Mouse (Mus musculus) heart, postnatal 36 days (tissue): ENCODE measurements around the gene Tifa. TPM values are rescaled to one million over a fixed set of nuclear protein-coding genes. Genes with fewer than 3 reads are reported as not detected.

Source experiments
- DNase-seq, 2 experiments: peaks; one replicate each; pipeline ENCODE4 v3.0.0; 2021 to 2022
- intact Hi-C: fragments of 180-260 bp; cut with DNase I; formaldehyde crosslinking; loops from one replicate; pipeline ENCODE4 v1.15.1; 2025
- total RNA-seq, 2 experiments: library from RNA; stranded (reverse); gene quantifications; 2 replicates each; pipeline ENCODE4 v1.2.3; 2021

The Tifa gene
- total RNA-seq, 2 experiments from 2014 or later = 2.9 to 3.1 TPM

DNA sequence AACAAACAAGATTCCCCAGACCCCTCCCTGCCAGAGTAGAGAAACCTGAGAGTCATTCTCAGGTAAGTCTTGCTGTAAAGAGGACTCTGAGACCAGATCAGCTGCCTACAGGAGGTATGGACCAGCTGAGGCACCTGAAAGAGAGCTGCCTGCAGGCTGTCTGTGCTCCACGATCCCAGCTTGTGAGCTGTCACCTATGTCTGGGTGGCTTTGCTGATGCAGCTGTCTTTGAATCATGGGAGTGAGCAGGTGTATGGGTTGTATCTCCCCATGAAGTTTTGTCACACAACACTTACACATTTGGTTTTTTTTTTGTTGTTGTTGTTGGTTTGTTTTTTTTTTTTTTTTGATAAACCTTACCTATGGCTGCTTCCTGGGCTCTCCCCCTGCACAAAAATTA, 30.8 kb downstream of the Tifa start:
- intact Hi-C loops = no loop called here
- no peak for DNase-seq

DNA sequence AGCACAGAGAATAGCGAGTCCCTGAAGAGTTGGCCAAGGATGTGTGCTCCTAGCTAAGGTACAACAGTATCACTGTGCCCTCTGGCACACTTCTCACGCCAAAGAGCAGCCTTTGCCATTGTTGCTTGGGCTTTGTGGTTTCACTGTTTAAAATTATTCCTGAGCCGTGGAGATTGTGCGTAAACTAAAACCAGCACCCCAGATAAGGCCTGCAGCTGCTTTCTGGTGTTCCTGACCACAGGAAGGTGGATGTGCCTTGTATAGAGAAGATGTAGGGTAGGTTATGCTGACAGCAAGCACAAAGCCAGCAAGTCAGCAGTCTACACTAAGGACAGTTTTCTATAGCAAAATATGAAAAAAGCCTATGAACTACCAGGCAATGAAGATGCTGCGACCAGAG, 31.6 kb downstream of the Tifa start:
- intact Hi-C loops = no loop called here
- DNase-seq = no peak

GRCm38 (mm10) chr3:127823886-127824863, 34.6 kb downstream of the Tifa start:
- intact Hi-C loops = no loop called here
- DNase-seq = no peak

- intact Hi-C loops = no loop called here
Measured at GRCm38 (mm10) chr3:127826503-127826902, 36.9 kb downstream of the Tifa start.

DNA sequence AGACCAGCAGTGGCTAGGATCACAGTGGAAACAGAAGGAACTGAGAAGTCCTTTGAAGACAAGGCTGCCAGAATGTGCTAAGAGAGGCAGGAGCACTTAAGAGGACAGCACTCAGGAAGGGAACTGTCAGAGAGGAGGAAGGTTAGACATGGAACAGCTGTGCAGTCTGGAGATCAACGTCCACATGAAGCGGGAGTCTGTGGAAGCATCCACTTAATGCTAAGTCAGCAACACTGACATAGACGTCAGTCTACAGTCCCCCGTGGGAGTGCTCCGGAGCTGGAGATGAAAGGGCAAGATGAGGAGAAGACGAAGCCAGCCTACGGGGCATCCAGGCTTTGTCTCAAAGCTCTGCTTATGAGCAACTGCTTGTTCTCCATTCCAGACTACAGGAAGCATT, 37.5 kb downstream of the Tifa start:
- DNase-seq = peak in 1 of 2 experiments; percentile 14
- intact Hi-C loops = no loop called here

More at GRCm38 (mm10) chr3:127826503-127826902, 36.9 kb downstream of the Tifa start:
- DNase-seq = no peak

GRCm38 (mm10) chr3:127830183-127830582, 40.6 kb downstream of the Tifa start:
- DNase-seq = no peak
- intact Hi-C loops = loop anchor here (5.0 kb wide), 1 partner anchor 48 kb away; the partner anchor contains the start of gene Alpk1

DNA sequence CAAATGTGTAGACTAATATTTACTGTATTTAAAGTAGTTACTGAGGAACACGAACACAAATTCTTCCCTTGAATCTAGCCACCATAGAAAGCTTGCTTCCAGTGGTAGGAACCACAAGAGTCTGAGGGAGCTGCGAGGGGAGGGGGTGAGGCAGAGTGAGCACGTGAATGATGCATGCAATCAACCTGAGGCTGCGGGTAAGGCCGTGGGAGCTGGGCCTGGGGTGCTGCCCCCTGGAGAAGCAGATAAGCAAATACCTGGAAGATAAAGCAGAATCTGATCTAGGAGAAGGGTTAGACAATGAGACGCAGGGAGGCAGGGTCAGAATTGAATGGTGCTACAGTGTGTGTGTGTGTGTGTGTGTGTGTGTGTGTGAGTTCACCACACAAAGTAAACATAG, 41.5 kb downstream of the Tifa start:
- intact Hi-C loops = loop anchor here (5.0 kb wide), 1 partner anchor 49 kb away; the partner anchor contains the start of gene Alpk1
- DNase-seq = no peak

- intact Hi-C loops = loop anchor here (5.0 kb wide), 1 partner anchor 52 kb away; the partner anchor contains the start of gene Alpk1
Measured at GRCm38 (mm10) chr3:127834040-127834439, 44.4 kb downstream of the Tifa start.

GRCm38 (mm10) chr3:127835594-127835993, 46.0 kb downstream of the Tifa start:
- no peak for DNase-seq
- intact Hi-C loops = loop anchor here (5.0 kb wide), 5 partner anchors 43 to 1997 kb away; partner anchors contain the start of gene Gar1

More at GRCm38 (mm10) chr3:127834040-127834439, 44.4 kb downstream of the Tifa start:
- DNase-seq = no peak

DNA sequence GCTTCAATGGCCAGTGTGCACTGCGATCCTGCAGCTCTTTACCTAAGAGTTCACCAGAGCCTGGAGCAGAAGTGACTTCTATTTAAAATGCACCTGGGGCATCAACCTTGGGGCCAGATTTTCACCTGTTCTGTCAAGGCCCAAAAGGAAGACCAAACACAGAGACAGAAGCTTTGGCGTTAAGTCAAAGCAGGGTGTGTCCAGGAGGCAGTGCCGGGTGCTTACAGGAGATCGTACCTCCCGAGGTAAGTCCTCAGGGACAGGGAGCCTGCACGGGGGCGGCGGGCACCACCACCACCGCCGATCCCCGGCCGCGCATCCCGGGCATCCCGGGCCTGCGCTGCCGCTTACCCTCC, 47.2 kb downstream of the Tifa start:
- intact Hi-C loops = loop anchor here (2.0 to 5.0 kb wide), 7 partner anchors 44 to 1996 kb away; partner anchors contain the start of genes Fam241a, Gar1, Larp7 and Zgrf1
- no peak for DNase-seq

DNA sequence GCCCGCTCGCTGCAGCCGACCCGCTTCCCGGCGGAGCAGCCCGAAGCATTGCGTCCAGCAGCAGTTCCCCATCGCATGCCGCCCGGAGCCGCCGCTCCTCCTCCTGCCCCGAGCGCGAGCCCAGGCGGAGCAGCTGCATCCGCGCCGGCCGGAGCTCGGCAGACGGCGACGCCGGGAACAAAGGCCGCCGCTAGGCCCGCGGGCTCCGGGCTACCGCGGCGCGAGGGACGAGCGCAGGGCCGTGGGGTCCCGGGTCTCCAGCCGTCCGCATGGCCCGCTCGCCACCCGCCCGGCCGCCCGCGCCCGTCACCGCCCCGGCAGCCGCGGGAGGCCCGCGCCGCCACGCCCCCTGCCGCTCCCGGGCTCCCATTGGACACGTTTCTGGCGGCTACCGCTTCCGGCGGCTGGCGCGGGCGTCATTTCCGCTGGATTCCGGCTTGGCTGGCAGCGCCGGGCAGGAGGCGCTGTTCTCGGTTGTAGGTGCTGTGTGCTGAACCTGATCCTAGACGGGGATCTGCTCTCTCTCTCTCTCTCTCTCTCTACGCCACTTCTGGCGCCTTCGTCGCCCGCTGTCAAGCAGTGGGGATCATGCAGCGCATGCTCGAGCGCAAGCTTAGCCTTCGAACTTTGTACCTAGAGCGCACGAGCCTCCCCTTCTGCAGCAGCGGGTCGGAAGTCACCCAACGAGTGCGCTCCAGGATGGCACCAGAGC, 47.7 kb downstream of the Tifa start, which contains the start of gene Ap1ar:
TSS of gene Ap1ar (minus strand) at position 370 of the 712 bp plus-strand sequence.
- intact Hi-C loops = loop anchor here (2.0 to 5.0 kb wide), 7 partner anchors 45 to 1995 kb away; partner anchors contain the start of genes Fam241a, Gar1, Larp7 and Zgrf1
- peak; percentile 97 to 98 for DNase-seq

DNA sequence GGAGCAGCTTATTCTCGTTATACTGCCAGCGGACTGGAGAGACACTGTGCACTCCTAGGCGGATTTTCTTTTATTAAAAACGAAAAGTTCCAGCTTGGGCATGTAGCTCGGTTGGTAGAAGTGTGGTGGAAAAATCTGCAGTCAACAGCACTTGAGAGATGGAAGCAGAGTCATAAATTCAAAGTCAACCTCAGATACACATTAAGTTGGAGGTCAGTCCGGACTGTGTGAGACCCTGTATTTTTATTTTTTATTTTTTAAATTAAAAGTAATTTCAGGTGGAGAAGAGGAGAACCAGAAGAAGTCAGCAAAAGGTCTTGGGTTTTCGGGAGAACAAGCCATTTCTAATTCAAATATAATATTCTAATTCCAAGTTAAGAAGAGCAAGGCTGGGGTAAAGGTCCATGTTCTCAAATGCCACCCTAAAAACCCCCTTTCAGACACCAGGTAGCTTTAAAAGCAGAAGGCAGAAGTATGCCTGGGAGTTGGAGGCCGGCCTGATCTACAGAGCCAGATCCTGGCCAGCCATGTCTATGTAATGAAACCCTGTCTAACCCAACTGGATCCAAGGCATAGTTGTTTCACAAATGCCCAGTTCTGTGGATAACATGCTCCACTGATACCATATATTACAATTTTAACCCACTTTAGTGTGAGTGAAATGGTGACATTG, 48.5 kb downstream of the Tifa start:
- intact Hi-C loops = loop anchor here (2.0 to 5.0 kb wide), 7 partner anchors 46 to 1994 kb away; partner anchors contain the start of genes Fam241a, Gar1, Larp7 and Zgrf1
- no peak for DNase-seq

- intact Hi-C loops = no loop called here
- no peak for DNase-seq
Measured at GRCm38 (mm10) chr3:127841926-127842325, 52.3 kb downstream of the Tifa start.

GRCm38 (mm10) chr3:127843324-127843940, 53.8 kb downstream of the Tifa start:
- DNase-seq = no peak
- intact Hi-C loops = no loop called here

DNA sequence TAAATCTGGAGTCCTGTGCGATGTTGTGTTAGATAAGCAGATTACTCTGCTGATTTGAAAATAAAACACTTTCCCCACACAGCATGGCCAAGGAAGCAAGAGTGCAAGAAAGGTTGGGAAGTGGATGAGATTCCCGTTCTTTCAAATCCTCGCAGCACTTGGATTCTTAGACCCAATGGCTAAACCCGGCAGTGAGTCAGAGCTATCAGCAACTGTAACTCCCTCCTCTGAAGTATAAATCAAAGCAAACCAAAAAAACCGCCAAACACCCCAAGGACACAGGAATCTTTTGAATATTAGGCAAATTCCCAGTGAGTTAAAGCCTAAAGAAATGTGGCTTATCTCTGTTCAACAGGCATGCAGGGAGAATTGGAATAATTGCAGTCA, 54.3 kb downstream of the Tifa start:
- intact Hi-C loops = no loop called here

DNA sequence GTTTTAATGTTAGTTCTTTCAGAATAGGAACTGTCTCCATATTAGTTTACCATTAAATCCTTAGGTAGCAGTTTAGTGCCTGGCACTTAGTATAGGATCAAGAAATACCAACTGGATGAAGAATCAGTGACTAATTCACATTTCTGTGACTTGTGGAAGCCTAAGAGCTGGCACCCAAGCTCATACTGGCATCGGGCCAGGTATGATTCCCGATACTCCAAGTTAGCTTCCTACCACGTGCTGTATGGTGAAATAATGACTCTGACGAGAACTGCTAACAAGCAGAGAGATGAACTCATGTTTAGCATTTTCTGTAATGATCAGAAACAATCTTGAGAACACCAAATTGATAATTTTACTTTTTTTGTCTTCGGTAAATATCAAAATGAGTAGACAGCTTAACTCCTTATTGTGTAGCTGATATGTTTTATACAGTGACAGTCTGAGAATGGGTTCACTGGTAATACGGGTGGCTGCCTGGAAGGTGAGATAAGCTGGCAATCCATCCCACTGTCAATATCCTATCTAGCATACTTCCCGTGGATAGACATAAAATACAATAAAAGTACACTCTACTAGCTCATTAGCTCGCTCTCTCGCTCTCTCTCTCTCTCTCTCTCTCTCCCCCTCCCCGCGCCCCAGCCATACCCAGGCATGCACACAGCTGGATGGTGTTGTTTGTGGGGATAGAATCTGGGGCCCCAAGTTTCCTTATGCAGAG, 58.6 kb downstream of the Tifa start:
- DNase-seq = no peak
- intact Hi-C loops = no loop called here

More for the DNA sequence above, 54.3 kb downstream of the Tifa start:
- DNase-seq = no peak

DNA sequence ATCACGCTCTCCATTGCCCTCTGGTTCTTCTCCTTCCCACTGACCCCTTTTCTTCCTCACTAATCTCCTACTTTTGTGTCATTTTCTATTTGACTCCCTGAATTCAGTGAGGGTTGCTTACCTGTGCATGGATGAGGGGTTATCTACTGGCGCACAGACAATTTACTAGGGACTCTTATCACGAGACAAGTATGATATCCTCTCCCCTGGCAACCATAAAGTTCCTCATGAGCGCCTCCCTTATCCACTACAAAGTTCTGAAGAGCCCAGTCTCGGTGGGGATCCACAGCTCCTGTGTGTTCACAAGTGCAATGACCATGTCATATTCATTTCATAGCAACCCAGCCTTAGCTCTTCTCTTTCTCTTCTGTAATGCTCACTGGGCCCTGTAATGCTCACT, 60.3 kb downstream of the Tifa start:
- DNase-seq = no peak
- intact Hi-C loops = loop anchor here (5.0 kb wide), 2 partner anchors 47 to 223 kb away; partner anchors contain the start of gene Fam241a

GRCm38 (mm10) chr3:127850776-127851646, 61.4 kb downstream of the Tifa start:
- no peak for DNase-seq
- intact Hi-C loops = loop anchor here (5.0 kb wide), 2 partner anchors 46 to 224 kb away; partner anchors contain the start of gene Fam241a
